Mouse (Mus musculus) stomach, embryonic 14.5 days (tissue): ENCODE data around the gene Sufu. TPM values are rescaled to one million over a fixed set of nuclear protein-coding genes. Genes with fewer than 3 reads are reported as not detected.

Experiments
- ATAC-seq: fragments of 200-750 bp; cut with Nextera tagmentation; 2 replicates; pipeline ENCODE4 v1.8.0; 2017; ENCODE audit warnings: low read depth, moderate TSS enrichment; ENCODE audit not compliant: insufficient number of reproducible peaks, insufficient read depth, low FRiP score
- H3K27ac ChIP-seq: fragments of 300-500 bp; sonication (generic); 2 replicates; pipeline ENCODE4 v1.5.1; 2014; ENCODE audit warnings: mild to moderate bottlenecking, low read length, moderate library complexity, mixed read lengths
- H3K27me3 ChIP-seq: fragments of 300-500 bp; sonication (generic); 2 replicates; pipeline ENCODE4 v1.6.1; 2014; ENCODE audit warnings: low read length, control low read depth, mixed read lengths; ENCODE audit not compliant: control insufficient read depth, insufficient read depth
- H3K36me3 ChIP-seq: fragments of 300-500 bp; sonication (generic); 2 replicates; pipeline ENCODE4 v1.6.1; 2014; ENCODE audit warnings: mild to moderate bottlenecking, control low read depth, low read length, moderate library complexity, mixed read lengths; ENCODE audit not compliant: control insufficient read depth, insufficient read depth
- H3K4me1 ChIP-seq: fragments of 300-500 bp; sonication (generic); 2 replicates; pipeline ENCODE4 v1.6.1; 2014; ENCODE audit warnings: low read length, control low read depth, mixed read lengths; ENCODE audit not compliant: control insufficient read depth, insufficient read depth
- H3K4me2 ChIP-seq: fragments of 300-500 bp; sonication (generic); replicated peaks from 2 replicates; pipeline ENCODE4 v1.6.1; 2014; ENCODE audit warnings: low read depth, low read length, control low read depth
- H3K4me3 ChIP-seq: fragments of 300-500 bp; sonication (generic); 2 replicates; pipeline ENCODE4 v1.5.1; 2014; ENCODE audit warnings: low read depth, low read length, control low read depth
- H3K9ac ChIP-seq: fragments of 300-500 bp; sonication (generic); replicated peaks from 2 replicates; pipeline ENCODE4 v1.6.1; 2014; ENCODE audit warnings: low read depth, mild to moderate bottlenecking, control low read depth, low read length, moderate library complexity, mixed read lengths
- H3K9me3 ChIP-seq: fragments of 300-500 bp; sonication (generic); 2 replicates; pipeline ENCODE4 v1.6.1; 2016; ENCODE audit warnings: low read depth, low read length, control low read depth; ENCODE audit not compliant: control insufficient read depth
- WGBS: fragments of 180-500 bp; shearing (Covaris S2); extraction: QIAGEN DNeasy Blood & Tissue Kit; methylation state at CpG from one replicate; pipeline ENCODE4 v1.1.7; 2014; 5-methylcytosine and 5-hydroxymethylcytosine counted together
- polyA plus RNA-seq: library from polyadenylated mRNA; unstranded; fragments of >200 nt; fragmentation: Nextera tagmentation; extraction: Ambion mirVana; gene quantifications from 2 replicates; pipeline ENCODE4 v1.2.1, GENCODE M21; 2014

Sufu gene
- 31.5 and 35.4 TPM in 2 replicates for polyA plus RNA-seq

DNA sequence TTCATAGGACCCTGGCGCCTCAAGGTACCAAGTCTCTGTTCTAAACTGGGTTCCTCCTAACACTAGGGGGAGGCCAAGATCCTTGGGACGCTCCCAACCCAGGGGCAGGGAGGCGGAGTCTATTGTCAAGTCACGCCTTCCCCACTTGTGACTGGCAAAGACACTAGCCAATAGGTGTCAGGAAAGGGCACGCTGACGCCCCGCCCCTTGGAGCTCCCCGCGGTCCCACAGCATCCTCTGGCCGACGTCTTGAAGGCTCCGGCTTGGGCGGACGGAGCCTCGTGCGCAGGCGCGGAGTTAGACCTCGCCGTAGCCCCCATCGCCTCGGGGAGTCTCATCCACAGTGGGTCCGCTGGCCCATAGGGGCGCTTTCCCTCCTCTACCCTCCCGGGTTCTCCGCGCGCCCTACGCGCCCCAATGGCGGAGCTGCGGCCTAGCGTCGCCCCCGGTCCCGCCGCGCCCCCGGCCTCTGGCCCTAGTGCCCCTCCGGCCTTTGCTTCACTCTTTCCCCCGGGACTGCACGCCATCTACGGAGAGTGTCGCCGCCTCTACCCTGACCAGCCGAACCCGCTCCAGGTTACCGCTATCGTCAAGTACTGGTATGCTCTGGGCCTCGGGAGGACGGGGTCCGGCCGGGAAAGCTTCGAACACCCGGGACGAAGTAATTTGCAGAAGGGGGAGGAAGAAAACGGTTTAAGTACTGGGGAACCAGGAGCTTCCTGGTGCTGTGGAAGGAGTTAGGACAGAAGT lies at the start of gene Sufu:
Gene Sufu (plus strand): TSS at position 211 of the 750 bp plus-strand sequence.
- Histone ChIP-seq H3K36me3 (peaks cover 7% of the 10 kb centered on the region), H3K4me3 (peak within 1 kb of the TSS; percentile 90), H3K4me2 (peak within 1 kb of the TSS; percentile 85), H3K27ac (peak within 1 kb of the TSS; percentile 86), H3K4me1 (peaks cover 31% of the 10 kb centered on the region), H3K9ac (peak within 1 kb of the TSS; percentile 75), H3K9me3 (no peaks in the 10 kb centered on the region), H3K27me3 (no peaks in the 10 kb centered on the region)
- WGBS: under 1% methylated on average over 57 of the region's 57 CpGs
- ATAC-seq: peak; percentile 89

DNA sequence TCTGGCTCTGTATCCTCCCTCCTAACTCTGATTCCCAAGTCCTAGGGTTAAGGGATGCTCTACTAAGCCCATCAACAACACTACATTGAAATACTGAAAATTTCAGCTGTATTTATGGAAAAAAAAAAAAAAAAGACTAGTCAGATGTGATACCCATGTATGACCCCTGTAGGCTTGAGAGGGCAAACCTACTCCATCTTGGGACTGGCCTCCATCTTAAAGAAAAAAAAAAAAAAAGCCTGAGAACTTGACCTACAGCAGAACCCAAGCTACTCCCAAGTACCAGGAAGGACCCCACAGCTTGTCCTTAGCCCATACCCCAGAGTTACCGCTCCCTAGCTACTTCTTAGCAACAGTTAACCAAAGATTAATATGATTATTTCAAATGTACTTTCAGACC lies 49.5 kb upstream of the Sufu start:
- 97% methylated on average over 1 of the region's 1 CpGs for WGBS
- H3K27ac ChIP-seq: no peak overlapping the region
- H3K36me3 ChIP-seq: no peaks in the 10 kb centered on the region
- no peak for ATAC-seq
- no peak overlapping the region for H3K9ac ChIP-seq
- H3K4me1 ChIP-seq: 0 out of 2 replicates have a peak, but pooled peaks cover 10% of the 10 kb centered on the region
- no peak overlapping the region for H3K4me2 ChIP-seq
- H3K9me3 ChIP-seq: no peaks in the 10 kb centered on the region
- no peaks in the 10 kb centered on the region for H3K27me3 ChIP-seq
- H3K4me3 ChIP-seq: no peak overlapping the region

DNA sequence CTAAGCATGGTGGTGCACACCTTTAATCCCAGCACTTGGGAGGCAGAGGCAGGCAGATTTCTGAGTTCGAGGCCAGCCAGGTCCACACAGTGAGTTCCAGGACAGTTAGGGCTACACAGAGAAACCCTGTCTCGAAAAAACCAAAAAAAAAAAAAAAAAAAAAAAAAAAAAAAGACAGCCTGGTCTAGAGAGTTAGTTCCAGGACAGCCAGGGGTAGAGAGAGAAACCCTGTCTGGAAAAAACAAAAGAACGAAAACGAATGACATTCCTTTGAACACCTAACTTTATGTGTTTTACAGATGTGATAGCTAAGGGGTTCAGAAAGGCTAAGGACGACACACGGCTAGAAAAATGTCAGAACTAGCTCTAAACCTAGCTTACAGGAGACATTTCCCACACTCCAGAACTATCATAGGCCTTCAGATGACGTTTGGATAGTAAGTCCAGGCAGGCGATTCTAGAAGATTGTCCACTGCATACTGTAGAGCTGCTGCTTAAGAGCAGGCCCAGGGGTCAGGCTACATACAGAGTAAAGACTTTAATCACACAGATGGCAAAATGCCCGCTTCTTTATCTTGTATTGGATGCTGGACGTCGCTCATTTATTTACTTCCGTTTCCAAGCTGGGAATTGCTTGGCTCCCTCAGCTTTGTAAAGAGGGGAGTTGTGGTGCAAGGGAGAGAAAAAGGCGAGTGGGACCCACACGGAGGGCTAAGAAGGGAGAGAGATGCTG lies 48.6 kb upstream of the Sufu start:
- H3K36me3 ChIP-seq: no peaks in the 10 kb centered on the region
- peak overlapping the region; percentile 66 for H3K4me3 ChIP-seq
- H3K4me1 ChIP-seq: 0 out of 2 replicates have a peak, but pooled peaks cover 10% of the 10 kb centered on the region
- H3K27ac ChIP-seq: peak overlapping the region; percentile 82; the same call in 1 of the 2 replicates
- H3K9ac ChIP-seq: peak overlapping the region; percentile 65
- no peaks in the 10 kb centered on the region for H3K27me3 ChIP-seq
- no peak for ATAC-seq
- 30% methylated on average over 14 of the region's 14 CpGs for WGBS
- peak overlapping the region; percentile 67 for H3K4me2 ChIP-seq
- no peaks in the 10 kb centered on the region for H3K9me3 ChIP-seq

DNA sequence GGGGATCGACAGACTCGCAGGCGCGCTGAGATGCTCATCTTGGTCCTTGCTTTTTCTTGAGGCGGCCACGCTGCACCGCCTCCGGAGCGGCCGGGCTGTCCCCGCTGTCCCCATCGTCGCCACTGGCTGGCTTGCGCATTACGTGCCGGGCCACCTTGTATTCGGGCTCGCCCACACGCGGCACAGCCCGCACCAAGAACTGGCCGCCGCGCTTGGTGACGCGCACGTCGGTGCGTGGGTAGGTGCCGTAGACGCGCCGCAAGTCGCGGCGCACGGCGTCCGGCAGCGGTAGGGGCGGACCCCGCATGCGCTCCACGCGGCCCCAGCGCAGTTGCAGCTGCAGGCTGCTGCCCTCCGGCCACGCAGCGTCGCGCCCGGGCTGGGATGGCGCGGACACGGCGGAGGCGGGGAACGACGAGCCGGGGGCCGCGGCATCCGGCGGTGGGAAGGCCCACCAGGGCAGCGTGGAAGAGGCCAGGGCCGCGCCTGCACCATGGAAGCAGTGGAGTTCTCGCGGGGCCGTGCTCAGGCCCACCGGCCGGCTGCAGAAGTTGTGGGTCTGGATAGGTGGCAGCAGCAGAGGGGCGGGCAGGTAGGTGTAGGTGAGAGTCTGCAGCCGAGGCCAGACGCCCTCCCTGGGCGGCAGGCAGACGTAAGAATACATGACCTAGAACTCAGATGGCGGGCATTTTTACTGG lies 47.8 kb upstream of the Sufu start:
- Histone ChIP-seq H3K27me3 (no peaks in the 10 kb centered on the region), H3K4me2 (peak overlapping the region; percentile 67), H3K4me1 (0 out of 2 replicates have a peak, but pooled peaks cover 10% of the 10 kb centered on the region), H3K27ac (peak overlapping the region; percentile 82), H3K4me3 (peak overlapping the region; percentile 66), H3K36me3 (no peaks in the 10 kb centered on the region), H3K9me3 (no peaks in the 10 kb centered on the region), H3K9ac (peak overlapping the region; percentile 65)
- WGBS: under 1% methylated on average over 78 of the region's 78 CpGs
- ATAC-seq: peak; percentile 82

DNA sequence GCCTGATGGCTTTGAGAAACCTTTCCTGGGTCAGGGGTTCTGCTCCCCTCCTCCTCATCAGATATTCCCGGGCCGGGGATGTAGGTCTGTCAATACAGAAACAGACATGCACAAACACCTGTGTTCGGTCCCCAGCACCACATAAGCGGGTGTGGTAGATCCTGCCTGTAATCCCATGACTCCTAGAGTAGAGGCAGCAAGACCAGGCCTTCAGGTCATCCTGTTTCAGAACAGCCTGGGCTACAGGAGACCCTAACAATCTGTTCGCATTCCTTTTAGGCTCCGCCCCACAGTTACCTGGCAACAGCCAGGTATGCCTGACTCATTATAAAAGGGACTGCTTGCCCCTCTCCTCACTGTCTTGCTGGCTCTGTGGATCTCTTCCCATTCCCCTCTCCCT lies 47.1 kb upstream of the Sufu start:
- no peak for ATAC-seq
- WGBS: 26% methylated on average over 6 of the region's 6 CpGs

DNA sequence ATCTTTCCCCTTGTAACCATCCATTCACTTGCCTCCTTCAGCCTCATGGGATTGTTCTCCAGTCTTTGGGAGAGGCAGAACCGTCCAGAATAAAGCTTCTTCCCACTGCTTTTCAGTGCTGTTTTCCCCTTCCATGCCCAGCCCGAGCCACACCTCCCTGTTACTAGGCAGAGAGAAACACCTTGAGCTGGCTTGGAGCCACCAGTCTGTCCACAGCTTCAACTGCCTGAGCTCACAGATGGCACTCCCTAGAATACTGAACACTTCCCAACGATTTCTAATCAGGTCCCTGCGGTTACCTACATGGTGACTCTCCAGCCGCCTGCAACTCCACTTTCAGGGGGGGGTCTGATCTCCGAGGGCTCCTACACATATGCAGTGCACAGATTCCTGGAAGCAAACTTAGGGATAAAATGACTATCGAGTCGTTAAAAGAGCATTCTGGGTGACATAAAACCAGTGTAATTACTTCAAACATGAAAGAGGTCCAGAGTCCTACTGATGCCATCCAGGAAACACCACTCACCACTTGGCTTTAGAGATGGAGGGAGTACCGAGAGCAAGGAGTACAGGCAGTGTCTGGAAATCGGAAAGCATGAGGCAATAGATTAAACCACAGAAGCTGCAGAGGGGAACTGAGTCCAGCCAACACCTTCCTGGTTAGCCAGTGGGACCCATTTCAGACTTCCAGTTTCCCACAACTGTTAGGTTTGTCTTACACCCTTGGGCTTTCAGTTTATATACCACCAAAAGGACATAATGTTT lies 46.3 kb upstream of the Sufu start, which contains the start of gene 2310034G01Rik:
Gene 2310034G01Rik (minus strand): TSS at position 135 of the 765 bp plus-strand sequence.
- H3K4me2 ChIP-seq: peak within 1 kb of the TSS; percentile 67
- WGBS: 62% methylated on average over 10 of the region's 10 CpGs
- 0 out of 2 replicates have a peak, but pooled peaks cover 10% of the 10 kb centered on the region for H3K4me1 ChIP-seq

More for the DNA sequence above, 47.1 kb upstream of the Sufu start:
- no peaks in the 10 kb centered on the region for H3K36me3 ChIP-seq
- no peaks in the 10 kb centered on the region for H3K9me3 ChIP-seq
- H3K27ac ChIP-seq: no peak overlapping the region; the same call in 1 of the 2 replicates
- H3K4me2 ChIP-seq: peak overlapping the region; percentile 67
- 0 out of 2 replicates have a peak, but pooled peaks cover 10% of the 10 kb centered on the region for H3K4me1 ChIP-seq
- H3K27me3 ChIP-seq: no peaks in the 10 kb centered on the region
- peak overlapping the region; percentile 66 for H3K4me3 ChIP-seq
- peak overlapping the region; percentile 65 for H3K9ac ChIP-seq

DNA sequence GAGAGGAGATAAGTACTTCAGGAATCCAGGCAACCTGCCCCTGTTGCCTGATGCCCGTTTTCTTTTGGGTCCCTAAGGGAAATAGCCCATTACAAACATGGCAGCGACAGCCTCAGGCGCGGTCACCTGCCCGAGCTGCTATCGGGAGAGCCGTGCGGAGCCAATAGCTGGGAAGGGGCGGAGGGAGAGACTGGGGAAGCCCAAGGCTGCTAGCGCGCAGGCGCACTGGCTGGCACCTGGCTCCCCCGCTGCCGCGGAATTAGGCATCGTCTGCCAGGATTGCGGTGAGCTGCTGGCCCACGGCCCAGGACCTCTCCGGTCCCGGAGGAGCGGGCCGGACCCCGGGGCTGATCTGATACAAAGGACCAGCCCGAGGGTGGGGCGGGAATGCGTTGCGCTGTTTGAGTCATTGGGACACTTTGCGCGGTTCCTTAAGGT lies 40.0 kb upstream of the Sufu start:
- WGBS: under 1% methylated on average over 29 of the region's 29 CpGs
- 0 out of 2 replicates have a peak overlapping the region, but pooled peaks have one; percentile 48 for H3K27ac ChIP-seq

More for the DNA sequence above, 46.3 kb upstream of the Sufu start, which contains the start of gene 2310034G01Rik:
- Histone ChIP-seq H3K27me3 (no peaks in the 10 kb centered on the region), H3K36me3 (no peaks in the 10 kb centered on the region), H3K9me3 (no peaks in the 10 kb centered on the region), H3K4me3 (peak within 1 kb of the TSS; percentile 66), H3K27ac (peak within 1 kb of the TSS; percentile 82), H3K9ac (peak within 1 kb of the TSS; percentile 65)
- no peak for ATAC-seq

More for the DNA sequence above, 40.0 kb upstream of the Sufu start:
- no peaks in the 10 kb centered on the region for H3K9me3 ChIP-seq
- H3K27me3 ChIP-seq: 0 out of 2 replicates have a peak, but pooled peaks cover 8% of the 10 kb centered on the region
- H3K4me3 ChIP-seq: peak overlapping the region; percentile 45
- peak overlapping the region; percentile 28; the same call in 1 of the 2 replicates for H3K9ac ChIP-seq
- peak overlapping the region; percentile 75 for H3K4me2 ChIP-seq
- H3K36me3 ChIP-seq: no peaks in the 10 kb centered on the region
- H3K4me1 ChIP-seq: no peaks in the 10 kb centered on the region
- ATAC-seq: peak; percentile 86
